Mouse (Mus musculus): ENCODE measurements around the gene Cnr2. TPM values are rescaled to one million over a fixed set of nuclear protein-coding genes. Genes with fewer than 3 reads are reported as not detected.
A peak's percentile ranks its signal among the peaks of the same experiment; 100 is the strongest.

The Cnr2 gene
- 0.71 and 0.80 TPM in 2 replicates for polyA plus RNA-seq (2015; fragmentation: Nextera tagmentation; extraction: Ambion mirVana)

DNA sequence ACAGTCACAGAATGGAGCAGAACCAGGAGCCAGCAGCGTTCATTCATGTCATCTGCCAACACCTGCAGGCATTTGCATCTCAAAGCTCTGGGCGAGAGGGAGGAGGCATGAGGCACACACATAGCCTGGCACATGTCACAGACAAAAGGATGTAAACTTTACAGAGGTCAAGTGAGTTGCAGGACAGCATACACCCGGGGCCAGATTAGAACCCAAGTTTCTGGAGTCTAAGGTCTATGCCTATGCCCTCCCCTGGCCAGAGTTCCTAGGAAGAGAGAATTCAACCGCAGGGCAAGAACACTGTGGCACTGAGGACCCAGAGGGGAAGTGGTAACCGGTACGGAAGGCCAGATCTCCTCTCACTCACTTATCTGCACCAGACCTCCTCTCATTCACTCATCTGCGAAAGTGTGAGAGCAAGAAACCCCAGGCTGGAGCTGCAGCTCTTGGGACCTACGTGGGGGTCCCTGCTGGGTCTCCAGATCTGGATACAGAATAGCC lies at the start of gene Cnr2:
Gene Cnr2 (plus strand): TSS at position 324 of the 501 bp plus-strand sequence.
- Histone ChIP-seq H3K36me3 (ENCODE audit: control insufficient read depth, insufficient read depth) (no peaks in the 10 kb centered on the region), H3K9ac (ENCODE audit: low read length) (peak within 1 kb of the TSS; percentile 38; the same call in 1 of the 2 replicates), H3K4me2 (ENCODE audit: low read depth, low read length) (no peak within 1 kb of the TSS)

DNA sequence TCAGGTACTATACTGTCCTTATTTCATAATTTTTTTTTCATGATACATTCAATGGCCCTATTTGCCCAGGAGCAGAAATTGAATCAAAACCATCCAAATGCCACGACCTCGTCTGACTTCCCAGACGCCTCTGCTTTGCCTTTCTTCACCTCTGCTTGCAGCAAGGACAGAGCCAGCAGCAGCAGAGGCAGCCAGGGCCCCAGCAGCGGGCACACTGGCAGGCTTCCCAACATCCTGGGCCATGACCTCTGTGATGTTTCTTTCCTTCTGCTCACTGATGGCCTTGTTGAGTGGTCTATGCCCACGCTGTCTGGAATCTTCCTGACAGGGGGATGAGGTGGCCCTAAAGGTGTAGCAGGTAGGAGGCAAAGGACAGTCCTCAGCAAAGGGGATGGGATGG lies 47.6 kb upstream of the Cnr2 start:
- ATAC-seq (replicated peaks; ENCODE audit: extremely low read depth, insufficient read depth, low FRiP score) = peak; percentile 57; the same call in 1 of the 2 replicates
- Histone ChIP-seq H3K4me1 (ENCODE audit: control insufficient read depth, insufficient read depth, low read length) (peaks cover 14% of the 10 kb centered on the region), H3K4me2 (ENCODE audit: low read depth, low read length) (no peak overlapping the region), H3K9ac (ENCODE audit: low read length) (no peak overlapping the region), H3K27me3 (ENCODE audit: control insufficient read depth, insufficient read depth, low read length) (no peaks in the 10 kb centered on the region), H3K9me3 (replicated peaks; ENCODE audit: control insufficient read depth, low read length) (peaks cover 4% of the 10 kb centered on the region; the same call in 1 of the 2 replicates), H3K36me3 (ENCODE audit: control insufficient read depth, insufficient read depth) (no peaks in the 10 kb centered on the region), H3K27ac (ENCODE audit: low read length) (peak overlapping the region; percentile 11), H3K4me3 (ENCODE audit: low read length) (no peak overlapping the region)
- 20% methylated on average over 5 of the region's 5 CpGs for WGBS

More for the DNA sequence above, at the start of gene Cnr2:
- H3K4me3 ChIP-seq (ENCODE audit: low read length) = no peak within 1 kb of the TSS; the same call in 1 of the 2 replicates
- no peaks in the 10 kb centered on the region for H3K27me3 ChIP-seq (ENCODE audit: control insufficient read depth, insufficient read depth, low read length)
- no peak within 1 kb of the TSS for H3K27ac ChIP-seq (ENCODE audit: low read length)
- no peaks in the 10 kb centered on the region for H3K9me3 ChIP-seq (replicated peaks; ENCODE audit: control insufficient read depth, low read length)
- no peak for ATAC-seq (replicated peaks; ENCODE audit: extremely low read depth, insufficient read depth, low FRiP score)
- peaks cover 7% of the 10 kb centered on the region for H3K4me1 ChIP-seq (ENCODE audit: control insufficient read depth, insufficient read depth, low read length)
- WGBS = 24% methylated on average over 8 of the region's 8 CpGs

DNA sequence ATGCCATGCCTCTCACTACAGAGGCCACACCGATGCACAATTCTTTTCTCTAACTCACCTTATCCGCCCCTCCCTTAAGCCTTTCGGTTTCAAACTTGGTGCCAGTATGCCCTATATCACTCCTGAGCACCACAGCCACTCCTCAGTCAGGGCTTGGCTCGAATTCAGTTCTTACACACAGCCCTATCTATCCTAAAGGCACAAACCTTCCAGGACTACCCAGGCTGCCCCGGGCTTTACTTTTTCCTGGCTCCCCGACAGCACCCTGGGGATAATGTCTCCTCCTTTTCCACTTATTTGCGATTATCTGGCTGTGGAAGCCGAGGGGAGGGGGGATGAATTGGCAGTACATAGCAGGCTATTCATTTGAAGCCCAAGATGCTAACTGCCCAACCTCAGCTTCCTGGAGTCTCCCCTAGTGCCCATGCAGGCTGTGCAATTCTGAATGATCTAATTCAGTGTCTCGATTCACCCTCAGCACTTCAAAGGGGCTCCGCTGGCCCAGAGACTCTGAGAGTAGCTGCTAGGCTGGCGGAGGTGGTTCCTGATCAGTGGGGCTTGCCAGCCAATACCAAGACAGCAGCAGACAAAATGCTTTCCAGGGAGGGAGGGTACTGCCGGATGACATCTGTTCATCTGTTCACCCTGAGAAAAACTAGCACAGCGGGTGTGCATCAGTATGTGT lies 44.6 kb upstream of the Cnr2 start:
- Histone ChIP-seq H3K4me2 (ENCODE audit: low read depth, low read length) (no peak overlapping the region; the same call in 1 of the 2 replicates), H3K4me1 (ENCODE audit: control insufficient read depth, insufficient read depth, low read length) (peaks cover 21% of the 10 kb centered on the region), H3K9ac (ENCODE audit: low read length) (0 out of 2 replicates have a peak overlapping the region, but pooled peaks have one; percentile 10), H3K36me3 (ENCODE audit: control insufficient read depth, insufficient read depth) (no peaks in the 10 kb centered on the region), H3K27ac (ENCODE audit: low read length) (no peak overlapping the region), H3K9me3 (replicated peaks; ENCODE audit: control insufficient read depth, low read length) (no peaks in the 10 kb centered on the region), H3K27me3 (ENCODE audit: control insufficient read depth, insufficient read depth, low read length) (no peaks in the 10 kb centered on the region), H3K4me3 (ENCODE audit: low read length) (no peak overlapping the region)
- no peak; the same call in 1 of the 2 replicates for ATAC-seq (replicated peaks; ENCODE audit: extremely low read depth, insufficient read depth, low FRiP score)
- 35% methylated on average over 13 of the region's 13 CpGs for WGBS

DNA sequence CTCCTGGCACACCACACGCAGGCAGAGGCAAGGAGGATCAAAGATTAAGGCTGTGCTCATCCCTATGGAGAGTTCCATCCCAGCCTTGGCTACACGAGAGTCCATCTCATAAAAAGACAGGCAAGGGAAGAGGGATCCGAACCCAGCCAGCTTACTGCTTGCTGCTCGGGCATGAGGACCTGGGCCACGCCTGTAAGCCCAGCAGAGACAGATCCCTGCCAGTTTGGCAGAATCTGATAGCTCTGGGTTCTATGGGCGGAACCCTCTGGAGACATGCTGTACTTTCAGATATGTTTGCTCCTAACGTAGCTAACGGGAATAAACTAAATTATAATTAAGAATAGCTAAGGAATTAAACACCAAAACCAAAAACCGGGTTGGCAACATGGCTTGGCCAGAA lies 43.3 kb upstream of the Cnr2 start:
- no peak for ATAC-seq (replicated peaks; ENCODE audit: extremely low read depth, insufficient read depth, low FRiP score)
- no peaks in the 10 kb centered on the region for H3K27me3 ChIP-seq (ENCODE audit: control insufficient read depth, insufficient read depth, low read length)
- H3K4me3 ChIP-seq (ENCODE audit: low read length) = no peak overlapping the region
- H3K36me3 ChIP-seq (ENCODE audit: control insufficient read depth, insufficient read depth) = no peaks in the 10 kb centered on the region
- no peak overlapping the region for H3K9ac ChIP-seq (ENCODE audit: low read length)
- H3K4me2 ChIP-seq (ENCODE audit: low read depth, low read length) = no peak overlapping the region
- H3K27ac ChIP-seq (ENCODE audit: low read length) = no peak overlapping the region
- H3K4me1 ChIP-seq (ENCODE audit: control insufficient read depth, insufficient read depth, low read length) = peaks cover 21% of the 10 kb centered on the region
- H3K9me3 ChIP-seq (replicated peaks; ENCODE audit: control insufficient read depth, low read length) = no peaks in the 10 kb centered on the region
- whole genome bisulfite sequencing = 83% methylated on average over 9 of the region's 9 CpGs

DNA sequence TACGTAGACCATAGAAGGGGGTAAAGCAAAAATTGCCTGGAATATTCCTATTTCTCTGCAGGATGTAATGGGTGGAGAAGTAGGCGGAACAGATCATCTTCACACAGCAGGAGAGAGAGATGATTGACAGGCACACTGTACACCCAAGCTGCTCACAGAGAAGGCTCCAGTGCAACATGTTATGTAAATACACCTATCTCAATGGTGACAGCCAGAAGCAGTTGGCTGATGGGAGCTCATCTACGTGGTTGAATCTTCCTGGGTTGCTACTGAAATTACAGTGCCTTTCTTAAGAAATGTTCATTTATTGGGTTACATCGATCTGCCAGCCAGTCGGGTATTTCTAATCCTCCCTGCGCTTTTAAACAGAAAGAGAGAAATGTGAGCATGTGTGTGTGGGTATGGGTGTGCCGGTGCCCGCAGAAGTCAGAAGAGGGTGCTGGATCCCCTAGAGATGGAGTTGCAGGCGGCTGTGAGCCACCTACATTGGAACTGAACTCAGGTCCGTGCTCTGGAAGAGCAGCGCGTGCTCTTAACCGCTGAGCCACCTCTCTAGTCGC lies 41.1 kb upstream of the Cnr2 start:
- Histone ChIP-seq H3K4me2 (ENCODE audit: low read depth, low read length) (no peak overlapping the region), H3K27me3 (ENCODE audit: control insufficient read depth, insufficient read depth, low read length) (no peaks in the 10 kb centered on the region), H3K4me1 (ENCODE audit: control insufficient read depth, insufficient read depth, low read length) (peaks cover 26% of the 10 kb centered on the region), H3K27ac (ENCODE audit: low read length) (no peak overlapping the region), H3K36me3 (ENCODE audit: control insufficient read depth, insufficient read depth) (no peaks in the 10 kb centered on the region), H3K9ac (ENCODE audit: low read length) (no peak overlapping the region), H3K4me3 (ENCODE audit: low read length) (no peak overlapping the region), H3K9me3 (replicated peaks; ENCODE audit: control insufficient read depth, low read length) (no peaks in the 10 kb centered on the region)
- 90% methylated on average over 14 of the region's 14 CpGs for whole genome bisulfite sequencing
- no peak for ATAC-seq (replicated peaks; ENCODE audit: extremely low read depth, insufficient read depth, low FRiP score)

DNA sequence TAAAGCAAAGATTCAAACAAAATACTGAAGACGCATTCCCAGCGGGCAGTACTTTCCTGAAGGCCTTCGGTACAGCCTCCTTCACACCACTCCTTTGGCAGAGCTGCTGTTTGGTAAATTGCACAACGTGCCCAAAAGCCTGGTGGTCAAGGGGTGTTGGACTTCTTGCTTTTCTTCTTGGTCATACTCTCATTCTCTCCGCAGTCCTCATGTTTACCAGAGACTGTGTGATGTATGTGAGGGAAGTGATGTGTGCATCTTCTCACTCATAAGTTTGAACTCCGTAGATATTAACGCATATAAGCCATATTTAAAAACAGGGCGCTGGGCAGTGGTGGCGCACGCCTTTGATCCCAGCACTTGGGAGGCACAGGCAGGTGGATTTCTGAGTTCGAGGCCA lies 40.6 kb upstream of the Cnr2 start:
- no peaks in the 10 kb centered on the region for H3K27me3 ChIP-seq (ENCODE audit: control insufficient read depth, insufficient read depth, low read length)
- H3K4me3 ChIP-seq (ENCODE audit: low read length) = peak overlapping the region; percentile 93; the same call in 1 of the 2 replicates
- ATAC-seq (replicated peaks; ENCODE audit: extremely low read depth, insufficient read depth, low FRiP score) = no peak
- H3K9me3 ChIP-seq (replicated peaks; ENCODE audit: control insufficient read depth, low read length) = no peaks in the 10 kb centered on the region
- peak overlapping the region; percentile 96 for H3K27ac ChIP-seq (ENCODE audit: low read length)
- peak overlapping the region; percentile 65 for H3K4me2 ChIP-seq (ENCODE audit: low read depth, low read length)
- H3K36me3 ChIP-seq (ENCODE audit: control insufficient read depth, insufficient read depth) = 0 out of 2 replicates have a peak, but pooled peaks cover 3% of the 10 kb centered on the region
- peak overlapping the region; percentile 85 for H3K9ac ChIP-seq (ENCODE audit: low read length)
- H3K4me1 ChIP-seq (ENCODE audit: control insufficient read depth, insufficient read depth, low read length) = peaks cover 31% of the 10 kb centered on the region
- 68% methylated on average over 11 of the region's 11 CpGs for WGBS

DNA sequence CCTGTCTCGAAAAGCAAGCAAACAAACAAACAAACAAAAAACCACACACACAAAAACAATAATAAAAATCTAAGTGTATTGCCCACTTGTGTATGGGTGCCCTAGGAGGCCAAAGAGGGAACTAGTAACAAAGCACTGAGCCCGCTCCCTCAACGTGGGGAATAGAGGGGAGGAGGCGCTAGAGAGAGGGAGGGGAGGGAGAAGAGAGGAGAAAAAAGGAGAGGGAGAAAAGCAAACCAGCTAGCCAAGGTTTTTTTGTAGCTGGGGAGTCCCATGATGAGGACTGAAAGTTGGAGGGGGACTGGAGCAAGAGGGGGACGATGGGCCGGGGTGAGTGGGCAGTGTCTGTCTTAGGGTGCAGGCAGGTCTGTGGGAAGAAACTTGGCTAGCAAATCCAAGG lies 40.1 kb upstream of the Cnr2 start:
- 5% methylated on average over 6 of the region's 6 CpGs for WGBS
- no peaks in the 10 kb centered on the region for H3K27me3 ChIP-seq (ENCODE audit: control insufficient read depth, insufficient read depth, low read length)
- peak overlapping the region; percentile 96 for H3K27ac ChIP-seq (ENCODE audit: low read length)
- peak overlapping the region; percentile 85 for H3K9ac ChIP-seq (ENCODE audit: low read length)
- no peaks in the 10 kb centered on the region for H3K9me3 ChIP-seq (replicated peaks; ENCODE audit: control insufficient read depth, low read length)
- peak overlapping the region; percentile 93 for H3K4me3 ChIP-seq (ENCODE audit: low read length)
- peaks cover 35% of the 10 kb centered on the region for H3K4me1 ChIP-seq (ENCODE audit: control insufficient read depth, insufficient read depth, low read length)
- 0 out of 2 replicates have a peak, but pooled peaks cover 3% of the 10 kb centered on the region for H3K36me3 ChIP-seq (ENCODE audit: control insufficient read depth, insufficient read depth)
- H3K4me2 ChIP-seq (ENCODE audit: low read depth, low read length) = peak overlapping the region; percentile 65
- no peak for ATAC-seq (replicated peaks; ENCODE audit: extremely low read depth, insufficient read depth, low FRiP score)

DNA sequence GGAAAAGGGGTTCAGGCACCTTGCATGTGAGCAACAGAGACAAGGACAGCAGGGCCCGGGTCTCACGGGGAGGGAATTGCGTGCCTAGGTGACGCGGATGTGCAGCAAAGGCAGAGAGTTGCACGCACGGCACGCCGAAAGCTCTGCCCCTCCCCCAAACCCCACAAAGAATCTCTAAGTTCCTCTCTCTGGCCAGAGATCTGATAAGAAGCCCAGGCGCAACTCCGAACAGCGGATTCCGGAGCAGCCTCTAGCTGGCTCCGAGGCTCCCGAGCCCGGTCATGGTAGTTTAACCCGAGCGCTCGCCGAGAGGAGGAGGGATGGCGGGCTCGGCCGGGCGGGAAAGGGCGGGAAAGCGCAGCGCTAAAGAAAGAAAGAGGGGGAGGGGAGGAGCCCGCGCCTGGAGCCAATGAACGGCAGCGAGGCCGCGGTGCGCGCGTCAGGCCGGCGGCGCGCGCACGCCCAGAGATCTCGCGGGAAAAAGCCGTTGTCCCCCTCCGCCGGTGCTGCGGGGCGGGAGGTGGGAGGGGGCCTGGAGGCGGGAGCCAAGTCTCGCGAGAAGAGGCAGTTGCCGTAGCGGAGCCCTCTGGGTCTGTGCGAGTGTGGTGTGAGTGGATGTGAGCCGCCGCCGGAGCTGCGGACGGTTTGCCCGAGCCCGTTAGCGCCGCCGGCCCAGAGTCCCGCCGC lies 39.5 kb upstream of the Cnr2 start, which contains the start of gene Srsf10:
Gene Srsf10 (plus strand): TSS at position 212 of the 687 bp plus-strand sequence.
- H3K4me3 ChIP-seq (ENCODE audit: low read length) = peak within 1 kb of the TSS; percentile 93
- ATAC-seq (replicated peaks; ENCODE audit: extremely low read depth, insufficient read depth, low FRiP score) = peak; percentile 95
- peak within 1 kb of the TSS; percentile 80 for H3K4me2 ChIP-seq (ENCODE audit: low read depth, low read length)
- peak within 1 kb of the TSS; percentile 97 for H3K9ac ChIP-seq (ENCODE audit: low read length)
- H3K9me3 ChIP-seq (replicated peaks; ENCODE audit: control insufficient read depth, low read length) = no peaks in the 10 kb centered on the region
- 0 out of 2 replicates have a peak, but pooled peaks cover 3% of the 10 kb centered on the region for H3K36me3 ChIP-seq (ENCODE audit: control insufficient read depth, insufficient read depth)
- H3K27me3 ChIP-seq (ENCODE audit: control insufficient read depth, insufficient read depth, low read length) = no peaks in the 10 kb centered on the region
- WGBS = under 1% methylated on average over 65 of the region's 67 CpGs
- H3K27ac ChIP-seq (ENCODE audit: low read length) = peak within 1 kb of the TSS; percentile 98
- peaks cover 35% of the 10 kb centered on the region for H3K4me1 ChIP-seq (ENCODE audit: control insufficient read depth, insufficient read depth, low read length)

All from heart, embryonic 16.5 days (tissue).